Mouse (Mus musculus) limb, embryonic 14.5 days (tissue): Measurements from ENCODE around the gene Ccdc7a. TPM values are rescaled to one million over a fixed set of nuclear protein-coding genes. Genes with fewer than 3 reads are reported as not detected.

ENCODE experiments used
- ATAC-seq: fragments of 200-750 bp; cut with Nextera tagmentation; 2 replicates; pipeline ENCODE4 v1.8.0; 2017; ENCODE audit warnings: low read depth, moderate number of reproducible peaks, moderate TSS enrichment; ENCODE audit not compliant: low FRiP score
- DNase-seq: peaks from one replicate; pipeline ENCODE4 v3.0.0-alpha.2; 2015; ENCODE audit warnings: low spot score
- H3K27ac ChIP-seq: fragments of 300-500 bp; sonication (generic); replicated peaks from 2 replicates; pipeline ENCODE4 v1.5.1; 2014; ENCODE audit warnings: low read depth, mild to moderate bottlenecking, low read length, moderate library complexity, mixed read lengths
- H3K27me3 ChIP-seq: fragments of 300-500 bp; sonication (generic); 2 replicates; pipeline ENCODE4 v1.6.1; 2014; ENCODE audit warnings: low read length, mixed read lengths; ENCODE audit not compliant: control insufficient read depth, insufficient read depth
- H3K36me3 ChIP-seq: fragments of 300-500 bp; sonication (generic); 2 replicates; pipeline ENCODE4 v1.6.1; 2014; ENCODE audit warnings: mild to moderate bottlenecking, low read length, moderate library complexity, mixed read lengths; ENCODE audit not compliant: control insufficient read depth, insufficient read depth
- H3K4me1 ChIP-seq: fragments of 300-500 bp; sonication (generic); 2 replicates; pipeline ENCODE4 v1.6.1; 2014; ENCODE audit warnings: antibody characterized with exemption, low read length, mixed read lengths; ENCODE audit not compliant: control insufficient read depth, insufficient read depth
- H3K4me2 ChIP-seq: fragments of 300-500 bp; sonication (generic); replicated peaks from 2 replicates; pipeline ENCODE4 v1.6.1; 2014; ENCODE audit warnings: low read depth, mild to moderate bottlenecking, low read length, moderate library complexity; ENCODE audit not compliant: severe bottlenecking
- H3K4me3 ChIP-seq: fragments of 300-500 bp; sonication (generic); replicated peaks from 2 replicates; pipeline ENCODE4 v1.5.1; 2014; ENCODE audit warnings: low read length
- H3K9ac ChIP-seq: fragments of 300-500 bp; sonication (generic); 2 replicates; pipeline ENCODE4 v1.6.1; 2014; ENCODE audit warnings: mild to moderate bottlenecking, low read depth, low read length, moderate library complexity; ENCODE audit not compliant: severe bottlenecking
- H3K9me3 ChIP-seq: fragments of 300-500 bp; sonication (generic); 2 replicates; pipeline ENCODE4 v1.6.1; 2016; ENCODE audit warnings: low read length; ENCODE audit not compliant: control insufficient read depth
- POLR2A ChIP-seq: fragments of 200-500 bp; IDR thresholded peaks from 2 replicates; pipeline ENCODE4 v1.8.0; 2012; ENCODE audit warnings: inconsistent platforms, mild to moderate bottlenecking, moderate library complexity, borderline replicate concordance; ENCODE audit not compliant: insufficient read depth, insufficient read length; ENCODE audit errors: extremely low read depth
- WGBS: fragments of 180-500 bp; shearing (Covaris S2); extraction: QIAGEN DNeasy Blood & Tissue Kit; methylation state at CpG from one replicate; pipeline ENCODE4 v1.1.7; 2014; 5-methylcytosine and 5-hydroxymethylcytosine counted together
- polyA plus RNA-seq, 2 experiments: library from polyadenylated mRNA; depleted of rRNA in 1 of 2; stranded (reverse) in 1 of 2; unstranded in 1 of 2; fragments of >200 nt; fragmentation: Nextera tagmentation in 1 of 2; extraction: Ambion mirVana in 1 of 2; gene quantifications; 2 replicates each; pipeline versions ENCODE4 v1.2.1 to v1.2.3; 2012 to 2014

Ccdc7a gene
- polyA plus RNA-seq, 2 experiments = not detected

- Histone ChIP-seq H3K9ac (no peak overlapping the region), H3K4me1 (no peaks in the 10 kb centered on the region), H3K36me3 (no peaks in the 10 kb centered on the region), H3K27me3 (no peaks in the 10 kb centered on the region), H3K4me3 (no peak overlapping the region), H3K4me2 (no peak overlapping the region), H3K27ac (no peak overlapping the region), H3K9me3 (no peaks in the 10 kb centered on the region)
- DNase-seq (no peak), ATAC-seq (no peak)
- WGBS = 57% methylated on average over 3 of the region's 3 CpGs
- TF ChIP-seq POLR2A = no peak
These were observed 182.6 kb downstream of the Ccdc7a start for GRCm38 (mm10) chr8:128882719-128883118.

DNA sequence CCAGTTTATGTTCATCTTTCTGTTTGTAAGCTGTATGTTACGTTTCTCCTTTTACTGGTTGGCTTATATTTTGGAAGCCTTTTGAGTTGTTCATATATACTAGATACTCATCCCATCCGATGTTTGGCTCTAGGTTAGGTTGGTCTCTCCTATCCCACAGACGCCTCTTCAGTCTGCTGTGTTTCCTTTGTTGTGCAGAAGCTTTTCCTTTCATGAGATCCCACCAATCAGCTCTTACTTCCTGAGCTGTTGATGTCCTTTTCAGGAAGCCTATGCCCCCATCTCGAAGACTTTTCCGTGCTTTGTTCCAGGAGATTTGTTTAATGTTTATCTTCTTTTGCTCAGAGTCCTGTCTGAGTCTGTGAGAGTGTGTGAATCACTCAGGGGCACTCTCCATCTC is 221.6 kb downstream of the Ccdc7a start:
- DNase-seq (no peak), ATAC-seq (no peak)
- TF ChIP-seq POLR2A = no peak
- Histone ChIP-seq H3K36me3 (no peaks in the 10 kb centered on the region), H3K4me2 (no peak overlapping the region), H3K4me1 (no peaks in the 10 kb centered on the region), H3K27ac (no peak overlapping the region), H3K27me3 (no peaks in the 10 kb centered on the region), H3K4me3 (no peak overlapping the region), H3K9me3 (no peaks in the 10 kb centered on the region), H3K9ac (no peak overlapping the region)
- 56% methylated on average over 5 of the region's 5 CpGs for WGBS

GRCm38 (mm10) chr8:128812521-128812920 is 252.8 kb downstream of the Ccdc7a start:
- Histone ChIP-seq H3K4me1 (no peaks in the 10 kb centered on the region), H3K4me2 (no peak overlapping the region), H3K9ac (no peak overlapping the region), H3K9me3 (no peaks in the 10 kb centered on the region), H3K4me3 (no peak overlapping the region), H3K27me3 (no peaks in the 10 kb centered on the region), H3K27ac (no peak overlapping the region), H3K36me3 (no peaks in the 10 kb centered on the region)
- TF ChIP-seq POLR2A = no peak
- ATAC-seq = no peak
- no peak for DNase-seq
- 56% methylated on average over 4 of the region's 4 CpGs for WGBS

DNA sequence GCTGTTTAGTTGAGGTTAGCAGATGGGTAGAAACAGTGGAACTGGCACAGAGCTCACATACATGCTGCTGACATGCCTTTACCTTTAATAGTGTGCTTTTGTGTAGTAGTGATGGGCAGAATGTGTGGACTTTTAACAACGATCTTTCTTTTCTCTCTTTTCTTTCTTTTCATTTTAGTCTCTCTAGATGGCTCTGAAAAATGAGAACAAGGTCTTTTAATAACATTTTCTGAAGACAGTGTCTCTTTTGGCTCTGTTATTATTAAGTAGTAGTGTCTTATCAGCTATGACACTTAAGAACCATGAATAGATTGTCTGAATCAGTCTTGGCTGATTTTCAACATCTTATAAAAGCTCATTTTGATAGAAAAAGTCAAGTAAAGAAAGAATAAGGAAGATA is 266.7 kb downstream of the Ccdc7a start, which contains the start of gene Gm3952:
TSS of gene Gm3952 (minus strand) at position 101 of the 400 bp plus-strand sequence.
- Histone ChIP-seq H3K36me3 (no peaks in the 10 kb centered on the region), H3K4me2 (no peak within 1 kb of the TSS), H3K9ac (no peak within 1 kb of the TSS), H3K4me1 (no peaks in the 10 kb centered on the region), H3K27me3 (no peaks in the 10 kb centered on the region), H3K9me3 (no peaks in the 10 kb centered on the region), H3K4me3 (no peak within 1 kb of the TSS), H3K27ac (no peak within 1 kb of the TSS)
- DNase-seq = no peak
- no peak for ATAC-seq
- no peak for TF ChIP-seq POLR2A
- 78% methylated on average over 1 of the region's 1 CpGs for WGBS

GRCm38 (mm10) chr8:128735692-128736091 is 329.6 kb downstream of the Ccdc7a start:
- H3K27me3 ChIP-seq = no peaks in the 10 kb centered on the region
- H3K9me3 ChIP-seq = no peaks in the 10 kb centered on the region
- TF ChIP-seq POLR2A = no peak
- peaks cover 64% of the 10 kb centered on the region for H3K36me3 ChIP-seq
- H3K4me2 ChIP-seq = no peak overlapping the region
- no peak overlapping the region for H3K9ac ChIP-seq
- H3K27ac ChIP-seq = no peak overlapping the region
- DNase-seq = no peak
- no peaks in the 10 kb centered on the region for H3K4me1 ChIP-seq
- H3K4me3 ChIP-seq = no peak overlapping the region
- ATAC-seq = no peak
- WGBS = 94% methylated on average over 3 of the region's 3 CpGs

GRCm38 (mm10) chr8:128734118-128734517 is 331.2 kb downstream of the Ccdc7a start:
- no peaks in the 10 kb centered on the region for H3K4me1 ChIP-seq

More at GRCm38 (mm10) chr8:128734118-128734517, 331.2 kb downstream of the Ccdc7a start:
- H3K4me3 ChIP-seq = no peak overlapping the region
- no peak for DNase-seq
- H3K9me3 ChIP-seq = no peaks in the 10 kb centered on the region
- no peak overlapping the region for H3K27ac ChIP-seq
- H3K9ac ChIP-seq = no peak overlapping the region
- peaks cover 72% of the 10 kb centered on the region for H3K36me3 ChIP-seq
- no peaks in the 10 kb centered on the region for H3K27me3 ChIP-seq
- WGBS = 94% methylated on average over 3 of the region's 3 CpGs
- H3K4me2 ChIP-seq = no peak overlapping the region
- ATAC-seq = no peak
- TF ChIP-seq POLR2A = no peak
